Mouse (Mus musculus): ENCODE data around the gene Nufip1. TPM values are rescaled to one million over a fixed set of nuclear protein-coding genes. Genes with fewer than 3 reads are reported as not detected.
A peak's percentile ranks its signal among the peaks of the same experiment; 100 is the strongest.
"Not testable (repeated sequence)": the region's sequence is repeated elsewhere in the genome, so short reads cannot be mapped to it uniquely, and the experiment has no call there.

Gene Nufip1
- total RNA-seq, 2 experiments from 2014 or later = 2.8 to 4.6 TPM

- no peak for ATAC-seq (replicated peaks; ENCODE audit: low FRiP score, poor library complexity, severe bottlenecking)
Measured at GRCm38 (mm10) chr14:76128174-76128573, 17.5 kb downstream of the Nufip1 start.

GRCm38 (mm10) chr14:76134975-76135374 lies 24.3 kb downstream of the Nufip1 start:
- ATAC-seq (replicated peaks; ENCODE audit: low FRiP score, poor library complexity, severe bottlenecking) = no peak

- ATAC-seq (replicated peaks; ENCODE audit: low FRiP score, poor library complexity, severe bottlenecking) = no peak
Measured at GRCm38 (mm10) chr14:76145248-76145647, 34.6 kb downstream of the Nufip1 start.

GRCm38 (mm10) chr14:76145868-76146267 lies 35.2 kb downstream of the Nufip1 start:
- no peak for ATAC-seq (replicated peaks; ENCODE audit: low FRiP score, poor library complexity, severe bottlenecking)

GRCm38 (mm10) chr14:76147061-76147460 lies 36.4 kb downstream of the Nufip1 start:
- no peak for ATAC-seq (replicated peaks; ENCODE audit: low FRiP score, poor library complexity, severe bottlenecking)

- ATAC-seq (replicated peaks; ENCODE audit: low FRiP score, poor library complexity, severe bottlenecking) = no peak
Measured at GRCm38 (mm10) chr14:76148294-76148693, 37.6 kb downstream of the Nufip1 start.

GRCm38 (mm10) chr14:76149531-76150179 lies 39.0 kb downstream of the Nufip1 start:
- ATAC-seq (replicated peaks; ENCODE audit: low FRiP score, poor library complexity, severe bottlenecking) = no peak

GRCm38 (mm10) chr14:76150499-76150898 lies 39.8 kb downstream of the Nufip1 start:
- ATAC-seq (replicated peaks; ENCODE audit: low FRiP score, poor library complexity, severe bottlenecking) = no peak

- no peak for ATAC-seq (replicated peaks; ENCODE audit: low FRiP score, poor library complexity, severe bottlenecking)
Measured at GRCm38 (mm10) chr14:76151011-76151410, 40.3 kb downstream of the Nufip1 start.

GRCm38 (mm10) chr14:76151820-76152161 lies 41.1 kb downstream of the Nufip1 start:
- no peak for ATAC-seq (replicated peaks; ENCODE audit: low FRiP score, poor library complexity, severe bottlenecking)

- peak; percentile 93 for ATAC-seq (replicated peaks; ENCODE audit: low FRiP score, poor library complexity, severe bottlenecking)
Measured at GRCm38 (mm10) chr14:76152162-76153002, 41.7 kb downstream of the Nufip1 start.

GRCm38 (mm10) chr14:76153003-76153675 lies 42.4 kb downstream of the Nufip1 start:
- ATAC-seq (replicated peaks; ENCODE audit: low FRiP score, poor library complexity, severe bottlenecking) = no peak; the same call in 1 of the 2 replicates

GRCm38 (mm10) chr14:76153828-76154227 lies 43.1 kb downstream of the Nufip1 start:
- no peak for ATAC-seq (replicated peaks; ENCODE audit: low FRiP score, poor library complexity, severe bottlenecking)

GRCm38 (mm10) chr14:76158192-76158785 lies 47.6 kb downstream of the Nufip1 start:
- no peak for ATAC-seq (replicated peaks; ENCODE audit: low FRiP score, poor library complexity, severe bottlenecking)

GRCm38 (mm10) chr14:76160580-76160979 lies 49.9 kb downstream of the Nufip1 start:
- ATAC-seq (replicated peaks; ENCODE audit: low FRiP score, poor library complexity, severe bottlenecking) = not testable (repeated sequence)

GRCm38 (mm10) chr14:76164236-76164635 lies 53.5 kb downstream of the Nufip1 start:
- ATAC-seq (replicated peaks; ENCODE audit: low FRiP score, poor library complexity, severe bottlenecking) = no peak

- ATAC-seq (replicated peaks; ENCODE audit: low FRiP score, poor library complexity, severe bottlenecking) = no peak
Measured at GRCm38 (mm10) chr14:76164904-76165755, 54.4 kb downstream of the Nufip1 start.

GRCm38 (mm10) chr14:76169876-76170466 lies 59.3 kb downstream of the Nufip1 start:
- ATAC-seq (replicated peaks; ENCODE audit: low FRiP score, poor library complexity, severe bottlenecking) = no peak

- no peak for ATAC-seq (replicated peaks; ENCODE audit: low FRiP score, poor library complexity, severe bottlenecking)
Measured at GRCm38 (mm10) chr14:76171285-76171684, 60.6 kb downstream of the Nufip1 start.
